Mouse (Mus musculus) intestine, embryonic 16.5 days (tissue): Measurements from ENCODE around the gene Chd4. TPM values are rescaled to one million over a fixed set of nuclear protein-coding genes. Genes with fewer than 3 reads are reported as not detected.

ENCODE experiments used
- ATAC-seq: fragments of 200-750 bp; cut with Nextera tagmentation; 2 replicates; pipeline ENCODE4 v1.8.0; 2017; ENCODE audit warnings: moderate TSS enrichment, moderate library complexity
- H3K27ac ChIP-seq: fragments of 300-500 bp; sonication (generic); 2 replicates; pipeline ENCODE4 v1.5.1; 2014; ENCODE audit warnings: mild to moderate bottlenecking, low read length
- H3K27me3 ChIP-seq: fragments of 300-500 bp; sonication (generic); replicated peaks from 2 replicates; pipeline ENCODE4 v1.6.1; 2014; ENCODE audit warnings: low read length, control low read depth, mixed read lengths; ENCODE audit not compliant: control insufficient read depth, insufficient read depth
- H3K36me3 ChIP-seq: fragments of 300-500 bp; sonication (generic); 2 replicates; pipeline ENCODE4 v1.6.1; 2014; ENCODE audit warnings: low read length, control low read depth; ENCODE audit not compliant: control insufficient read depth, insufficient read depth
- H3K4me1 ChIP-seq: fragments of 300-500 bp; sonication (generic); 2 replicates; pipeline ENCODE4 v1.6.1; 2014; ENCODE audit warnings: low read length, control low read depth, mixed read lengths; ENCODE audit not compliant: control insufficient read depth, insufficient read depth
- H3K4me2 ChIP-seq: fragments of 300-500 bp; sonication (generic); 2 replicates; pipeline ENCODE4 v1.6.1; 2014; ENCODE audit warnings: low read depth, low read length, control low read depth
- H3K4me3 ChIP-seq: fragments of 300-500 bp; sonication (generic); 2 replicates; pipeline ENCODE4 v1.5.1; 2014; ENCODE audit warnings: mild to moderate bottlenecking, low read length
- H3K9ac ChIP-seq: fragments of 300-500 bp; sonication (generic); 2 replicates; pipeline ENCODE4 v1.6.1; 2014; ENCODE audit warnings: low read depth, low read length
- H3K9me3 ChIP-seq: fragments of 300-500 bp; sonication (generic); 2 replicates; pipeline ENCODE4 v1.6.1; 2016; ENCODE audit warnings: low read length, control low read depth; ENCODE audit not compliant: control insufficient read depth
- WGBS: fragments of 180-500 bp; shearing (Covaris S2); extraction: QIAGEN DNeasy Blood & Tissue Kit; methylation state at CpG from one replicate; pipeline ENCODE4 v1.1.7; 2014; 5-methylcytosine and 5-hydroxymethylcytosine counted together
- polyA plus RNA-seq: library from polyadenylated mRNA; unstranded; fragments of >200 nt; fragmentation: Nextera tagmentation; extraction: Ambion mirVana; gene quantifications from 2 replicates; pipeline ENCODE4 v1.2.1, GENCODE M21; 2015

Gene Chd4
- polyA plus RNA-seq, 1 experiment from 2014 or later, result 44.8 TPM

DNA sequence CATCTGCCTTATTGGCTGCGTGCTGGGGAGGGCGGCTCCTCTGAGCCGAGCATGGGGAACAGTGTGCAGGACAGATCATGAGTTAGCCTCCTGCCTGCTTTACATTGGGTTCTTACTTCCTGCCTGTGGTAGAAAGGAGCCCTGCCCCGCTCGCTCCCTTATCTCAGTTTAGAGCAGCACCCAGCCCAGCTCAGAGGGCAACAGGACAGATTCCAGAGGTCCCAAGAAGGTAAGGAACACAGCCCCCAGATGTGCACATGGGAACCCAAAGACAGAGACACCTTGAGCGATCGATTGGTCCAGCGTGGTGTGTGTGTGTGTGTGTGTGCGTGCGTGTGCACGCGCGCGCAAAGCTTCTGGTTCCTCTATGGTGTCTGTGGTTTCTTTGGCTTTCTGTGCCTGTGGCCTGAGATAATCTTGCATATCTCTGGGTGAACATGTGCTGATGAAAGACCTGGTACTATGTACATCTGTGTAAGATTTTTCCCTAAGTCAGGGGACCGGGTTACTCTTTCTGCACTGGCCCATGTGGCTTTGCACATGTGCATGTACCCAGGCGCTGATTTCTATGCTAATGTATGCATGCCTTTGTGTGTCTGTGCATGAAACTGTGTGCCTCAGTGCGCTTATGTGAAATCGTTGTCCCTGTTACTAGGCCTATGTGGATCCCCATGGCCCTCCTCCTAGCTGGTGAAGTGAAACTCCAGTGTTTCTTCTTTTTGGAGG, 24.4 kb upstream of the Chd4 start:
- Histone ChIP-seq H3K27me3 (no peaks in the 10 kb centered on the region), H3K9ac (peak overlapping the region; percentile 25), H3K4me3 (peak overlapping the region; percentile 11), H3K4me2 (peak overlapping the region; percentile 36), H3K36me3 (no peaks in the 10 kb centered on the region), H3K27ac (peak overlapping the region; percentile 91), H3K9me3 (no peaks in the 10 kb centered on the region), H3K4me1 (peaks cover 9% of the 10 kb centered on the region)
- 75% methylated on average over 18 of the region's 18 CpGs for WGBS
- peak; percentile 93 for ATAC-seq

DNA sequence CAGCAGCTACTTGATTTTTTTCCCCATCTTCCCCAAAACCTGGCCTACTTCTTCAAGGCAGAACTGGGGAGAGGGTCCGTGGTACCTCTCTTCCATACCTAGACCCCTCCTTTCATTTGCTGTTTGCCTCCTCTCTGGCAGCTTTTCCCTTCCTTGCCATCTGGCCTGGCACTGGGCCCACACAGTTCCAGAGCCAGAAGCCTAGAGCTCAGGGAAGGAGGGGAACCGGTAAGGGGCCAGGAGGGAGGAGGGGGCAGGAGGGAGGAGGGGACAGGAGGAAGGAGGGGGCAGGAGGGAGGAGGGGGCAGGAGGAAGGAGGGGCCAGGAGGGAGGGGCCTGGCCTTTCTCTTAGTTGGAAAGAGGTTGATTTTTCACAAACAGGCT, 23.9 kb upstream of the Chd4 start:
- Histone ChIP-seq H3K9ac (peak overlapping the region; percentile 25), H3K27ac (peak overlapping the region; percentile 91), H3K27me3 (no peaks in the 10 kb centered on the region), H3K36me3 (no peaks in the 10 kb centered on the region), H3K4me2 (peak overlapping the region; percentile 36), H3K4me1 (peaks cover 9% of the 10 kb centered on the region), H3K9me3 (no peaks in the 10 kb centered on the region), H3K4me3 (peak overlapping the region; percentile 11; the same call in 1 of the 2 replicates)
- peak; percentile 10; the same call in 1 of the 2 replicates for ATAC-seq
- 21% methylated on average over 1 of the region's 2 CpGs for WGBS

DNA sequence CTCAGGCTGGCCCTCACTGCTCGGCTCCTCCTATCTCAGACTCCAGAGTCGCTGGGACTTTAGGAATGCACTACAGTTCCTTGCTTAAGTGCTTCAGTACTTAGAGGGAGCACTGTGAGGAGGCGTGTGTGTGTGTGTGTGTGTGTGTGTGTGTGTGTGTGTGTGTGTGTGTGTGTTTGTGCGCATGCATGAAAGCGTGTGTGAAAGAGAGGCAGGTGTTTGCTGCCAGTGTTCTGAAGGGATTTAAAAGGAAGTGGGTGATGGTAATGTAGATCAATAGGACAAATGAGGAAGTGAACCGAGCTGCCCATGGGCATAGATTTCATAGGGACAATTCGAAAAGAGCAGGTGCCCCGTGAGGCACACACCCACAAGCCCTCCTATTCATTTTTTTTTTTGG, 22.0 kb upstream of the Chd4 start:
- H3K9ac ChIP-seq, result no peak overlapping the region
- H3K27ac ChIP-seq, result no peak overlapping the region
- no peak overlapping the region for H3K4me3 ChIP-seq
- H3K4me1 ChIP-seq, result peaks cover 9% of the 10 kb centered on the region
- no peaks in the 10 kb centered on the region for H3K27me3 ChIP-seq
- no peak overlapping the region for H3K4me2 ChIP-seq
- H3K9me3 ChIP-seq, result no peaks in the 10 kb centered on the region
- ATAC-seq, result no peak
- H3K36me3 ChIP-seq, result no peaks in the 10 kb centered on the region
- WGBS, result 64% methylated on average over 8 of the region's 8 CpGs

DNA sequence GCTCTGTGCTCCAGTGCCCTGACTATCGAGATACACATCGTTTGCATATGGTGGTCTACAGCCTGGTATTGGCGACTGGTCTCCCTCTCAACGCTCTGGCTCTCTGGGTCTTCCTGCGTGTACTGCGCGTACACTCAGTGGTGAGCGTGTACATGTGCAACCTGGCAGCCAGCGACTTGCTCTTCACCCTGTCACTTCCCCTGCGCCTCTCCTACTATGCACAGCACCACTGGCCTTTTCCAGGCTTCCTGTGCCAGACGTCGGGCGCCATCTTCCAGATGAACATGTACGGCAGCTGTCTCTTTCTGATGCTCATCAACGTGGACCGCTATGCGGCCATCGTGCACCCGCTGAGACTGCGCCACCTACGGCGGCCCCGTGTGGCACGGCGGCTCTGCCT, 14.4 kb upstream of the Chd4 start:
- Histone ChIP-seq H3K4me3 (peak overlapping the region; percentile 49), H3K27ac (peak overlapping the region; percentile 79), H3K27me3 (no peaks in the 10 kb centered on the region), H3K9ac (peak overlapping the region; percentile 71), H3K36me3 (no peaks in the 10 kb centered on the region), H3K4me2 (peak overlapping the region; percentile 88), H3K9me3 (no peaks in the 10 kb centered on the region), H3K4me1 (peaks cover 20% of the 10 kb centered on the region)
- ATAC-seq, result peak; percentile 23; the same call in 1 of the 2 replicates
- WGBS, result 25% methylated on average over 25 of the region's 25 CpGs

DNA sequence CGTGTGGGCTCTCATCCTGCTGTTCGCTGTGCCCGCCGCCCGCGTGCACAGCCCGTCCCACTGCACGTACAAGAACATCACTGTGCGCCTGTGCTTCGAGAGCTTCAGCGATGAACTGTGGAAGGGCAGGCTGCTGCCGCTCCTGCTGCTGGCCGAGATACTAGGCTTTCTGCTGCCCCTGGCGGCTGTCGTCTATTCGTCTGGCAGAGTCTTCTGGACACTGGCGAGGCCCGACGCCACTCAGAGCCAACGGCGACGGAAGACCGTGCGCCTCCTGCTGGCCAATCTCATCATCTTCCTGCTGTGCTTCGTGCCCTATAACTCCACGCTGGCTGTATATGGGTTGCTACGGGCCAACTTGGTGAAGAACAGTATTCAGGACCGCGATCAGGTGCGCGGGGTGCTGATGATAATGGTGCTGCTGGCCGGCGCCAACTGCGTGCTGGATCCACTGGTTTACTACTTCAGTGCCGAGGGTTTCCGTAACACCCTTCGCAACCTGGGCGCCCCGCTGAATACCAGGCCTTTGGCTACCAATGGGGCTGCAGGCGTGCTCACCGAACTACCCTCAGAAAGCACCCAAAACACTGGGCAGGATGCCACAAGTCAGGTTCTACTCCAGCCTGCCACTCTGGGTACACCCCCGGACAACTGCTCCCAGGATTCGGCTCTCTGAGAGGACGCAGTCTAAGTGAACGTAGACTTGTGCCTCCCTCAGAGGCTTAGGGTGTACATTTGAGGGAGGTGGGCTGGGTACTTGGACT, 13.8 kb upstream of the Chd4 start:
- WGBS, result 25% methylated on average over 45 of the region's 45 CpGs
- Histone ChIP-seq H3K9ac (peak overlapping the region; percentile 71), H3K4me3 (peak overlapping the region; percentile 49), H3K4me2 (peak overlapping the region; percentile 88), H3K9me3 (no peaks in the 10 kb centered on the region), H3K27ac (peak overlapping the region; percentile 79), H3K4me1 (peaks cover 20% of the 10 kb centered on the region), H3K36me3 (no peaks in the 10 kb centered on the region), H3K27me3 (no peaks in the 10 kb centered on the region)
- ATAC-seq, result peak; percentile 89

DNA sequence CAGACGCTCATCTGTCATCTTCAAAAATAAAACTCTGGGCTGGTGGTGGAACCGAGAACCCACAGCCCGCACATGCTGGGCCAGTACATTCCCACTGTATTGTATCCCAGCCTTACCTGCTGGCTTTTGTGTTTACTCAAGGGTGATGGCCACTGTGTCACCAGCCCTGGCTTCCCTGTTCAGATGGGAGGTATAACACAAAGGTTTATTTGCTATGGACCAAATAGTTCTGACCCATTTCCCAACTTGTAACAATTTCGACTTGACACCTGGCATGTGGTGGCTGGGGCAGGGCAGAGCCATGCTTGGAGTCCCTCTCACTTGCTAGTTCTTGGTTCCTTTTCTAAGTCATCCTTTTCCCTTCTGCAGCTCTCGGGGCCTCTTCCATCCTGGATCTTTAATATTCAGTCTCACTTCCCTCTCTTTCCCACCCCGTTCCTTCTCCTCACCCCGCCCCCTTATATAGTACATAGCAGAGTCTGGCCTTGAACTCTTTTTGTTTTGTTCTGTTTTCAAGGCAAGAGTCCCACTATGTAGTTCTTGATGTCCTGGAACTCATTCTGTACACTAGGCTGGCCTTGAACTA, 12.9 kb upstream of the Chd4 start:
- Histone ChIP-seq H3K4me3 (no peak overlapping the region), H3K9ac (no peak overlapping the region), H3K4me2 (no peak overlapping the region), H3K27me3 (no peaks in the 10 kb centered on the region), H3K4me1 (peaks cover 20% of the 10 kb centered on the region), H3K9me3 (no peaks in the 10 kb centered on the region), H3K27ac (no peak overlapping the region), H3K36me3 (no peaks in the 10 kb centered on the region)
- WGBS, result 80% methylated on average over 7 of the region's 7 CpGs
- no peak for ATAC-seq

DNA sequence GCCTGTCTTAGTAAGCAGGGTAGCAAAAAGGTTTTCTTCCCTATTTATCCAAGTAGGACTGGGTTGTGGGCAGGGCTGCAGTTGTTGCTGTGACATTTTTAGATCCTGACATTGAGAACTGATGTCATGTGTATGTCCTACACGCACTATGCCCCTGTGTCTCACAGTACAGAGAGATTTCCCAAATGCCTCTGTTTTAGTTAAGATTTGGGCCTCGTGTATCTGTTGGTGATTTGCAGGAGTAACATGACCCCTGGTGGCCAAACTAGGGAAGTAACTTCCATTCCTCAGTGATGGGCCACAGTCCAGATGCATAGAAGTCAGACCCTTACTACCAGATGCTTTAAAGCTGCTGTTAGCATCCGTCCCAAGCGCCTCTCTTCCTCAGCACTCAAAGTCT, 11.4 kb upstream of the Chd4 start:
- 0 out of 2 replicates have a peak, but pooled peaks have one; percentile 2 for ATAC-seq

DNA sequence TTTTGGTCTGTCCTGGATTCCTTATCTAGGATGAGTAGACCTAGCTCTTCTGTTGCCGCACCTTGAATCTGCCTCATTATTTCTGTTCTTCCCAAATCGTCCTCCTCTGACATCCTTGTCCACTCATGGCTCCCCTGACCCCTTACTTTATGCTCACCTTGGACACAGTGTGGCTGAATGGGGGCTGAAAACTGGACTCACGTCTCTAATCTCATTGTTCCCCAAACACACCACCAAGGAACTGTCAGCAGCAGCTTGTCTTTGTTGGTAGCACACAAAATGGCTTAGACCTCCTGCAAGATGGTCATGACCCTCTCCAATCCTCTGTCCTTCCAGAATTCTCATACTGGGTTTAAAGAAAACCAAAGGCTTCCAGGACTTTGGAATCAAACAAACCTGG, 7.8 kb upstream of the Chd4 start:
- Histone ChIP-seq H3K36me3 (no peaks in the 10 kb centered on the region), H3K9me3 (no peaks in the 10 kb centered on the region), H3K4me1 (peaks cover 30% of the 10 kb centered on the region), H3K9ac (no peak overlapping the region), H3K4me3 (no peak overlapping the region), H3K4me2 (no peak overlapping the region), H3K27me3 (no peaks in the 10 kb centered on the region), H3K27ac (peak overlapping the region; percentile 96; the same call in 1 of the 2 replicates)
- ATAC-seq, result no peak
- 80% methylated on average over 3 of the region's 3 CpGs for WGBS

More for the DNA sequence above, 11.4 kb upstream of the Chd4 start:
- no peaks in the 10 kb centered on the region for H3K27me3 ChIP-seq
- 0 out of 2 replicates have a peak overlapping the region, but pooled peaks have one; percentile 10 for H3K9ac ChIP-seq
- no peak overlapping the region for H3K27ac ChIP-seq
- H3K4me3 ChIP-seq, result no peak overlapping the region
- H3K4me2 ChIP-seq, result no peak overlapping the region
- H3K36me3 ChIP-seq, result no peaks in the 10 kb centered on the region
- WGBS, result 5% methylated on average over 4 of the region's 4 CpGs
- no peaks in the 10 kb centered on the region for H3K9me3 ChIP-seq
- peaks cover 30% of the 10 kb centered on the region for H3K4me1 ChIP-seq

DNA sequence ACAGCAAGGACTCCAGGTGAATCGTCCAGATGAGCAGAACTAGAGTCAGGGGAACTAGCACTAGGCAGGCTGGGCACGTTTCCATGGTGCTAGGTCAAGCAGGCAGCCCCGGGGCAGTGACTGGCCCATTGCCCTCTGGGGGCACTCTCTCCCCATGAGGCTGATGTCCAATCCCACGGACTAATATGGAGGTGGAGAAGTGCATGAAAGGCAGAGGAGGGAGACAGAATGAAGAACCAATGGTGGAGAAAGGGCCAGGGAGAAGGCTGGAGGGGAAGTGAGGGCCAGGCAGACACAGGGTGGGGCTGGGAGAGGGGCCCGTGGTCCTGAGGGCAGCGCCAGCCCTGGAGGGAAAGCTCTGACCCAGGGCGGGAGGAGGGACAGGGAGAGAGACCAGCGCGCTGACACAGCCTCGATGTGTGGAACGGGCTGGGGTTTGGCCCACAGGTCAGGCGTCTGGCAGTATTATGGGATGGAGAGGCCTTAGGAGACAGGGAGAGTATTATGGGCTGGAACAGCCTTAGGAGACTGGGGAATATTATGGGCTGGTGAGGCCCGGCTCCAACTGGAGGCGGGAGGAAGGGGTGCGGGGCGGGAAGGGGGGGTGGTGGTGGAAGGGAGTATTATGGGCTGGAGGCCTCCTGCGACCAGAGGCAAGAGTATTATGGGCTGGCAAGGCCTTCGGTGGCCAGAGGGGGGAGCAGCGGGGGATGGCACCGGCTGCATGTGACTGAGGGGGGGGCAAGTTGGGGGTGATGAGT, 7.0 kb upstream of the Chd4 start:
- WGBS, result 2% methylated on average over 20 of the region's 20 CpGs
- Histone ChIP-seq H3K4me2 (peak overlapping the region; percentile 55), H3K9ac (peak overlapping the region; percentile 65), H3K27me3 (no peaks in the 10 kb centered on the region), H3K9me3 (no peaks in the 10 kb centered on the region), H3K27ac (peak overlapping the region; percentile 96), H3K4me3 (peak overlapping the region; percentile 33), H3K4me1 (peaks cover 30% of the 10 kb centered on the region), H3K36me3 (no peaks in the 10 kb centered on the region)
- ATAC-seq, result peak; percentile 79
